In the genomic region with DNA sequence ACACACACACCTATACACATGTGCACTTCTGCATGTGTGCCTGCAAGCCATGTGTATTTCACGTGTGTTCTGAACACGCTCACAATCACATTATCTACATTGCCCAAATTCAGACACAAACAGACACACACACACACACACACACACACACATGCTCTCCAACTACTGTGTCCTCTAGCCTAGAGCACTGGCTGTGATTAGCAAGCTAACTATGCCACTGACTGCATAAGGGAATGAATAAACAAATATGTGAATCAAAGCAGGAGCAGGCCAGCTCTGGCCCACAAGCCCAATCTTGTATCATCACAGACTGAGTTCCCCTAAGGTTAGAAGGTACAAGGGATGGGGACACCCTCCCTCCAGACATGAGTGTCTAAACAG, we compare ENCODE assay signal across 11 mouse cellular contexts.
A peak's percentile ranks its signal among the peaks of the same experiment; 100 is the strongest.
DNase-seq lines count a peak whose midpoint lies in the region; ATAC-seq lines count a peak whose summit lies in the region.
"Had no signal": no experiment of that assay in that cellular context is flagged by ENCODE, and none has a peak within 500 bp of the region (broad histone marks: within the 10 kb centered on the region; RNA-seq: fewer than 3 reads in every experiment).

No protein-coding gene starts in this region.

- no peak; the same call in 1 of the 2 replicates for ATAC-seq in neural tube, embryonic 12.5 days (ENCODE audit: low FRiP score, low read depth)
- ATAC-seq in limb, embryonic 15.5 days (ENCODE audit: insufficient number of reproducible peaks, low FRiP score, low TSS enrichment, low read depth): no peak
- ATAC-seq in neural tube, embryonic 15.5 days (ENCODE audit: low FRiP score): peak; percentile 42
- no peak for ATAC-seq in activated CD4-positive, CD25-positive, alpha-beta regulatory T cell, adult 4 months
- ATAC-seq: CD4-positive, CD25-positive, alpha-beta regulatory T cell, adult 4 months had no signal

- 0 out of 2 replicates have a peak overlapping the region, but pooled peaks have one; percentile 15 for H3K27ac ChIP-seq in neural tube, embryonic 12.5 days
- H3K27ac ChIP-seq in hindbrain, embryonic 10.5 days: peak overlapping the region; percentile 60
- H3K27ac ChIP-seq in limb, embryonic 15.5 days: peak overlapping the region; percentile 77
- H3K27ac ChIP-seq in neural tube, embryonic 15.5 days (replicated peaks): peak overlapping the region; percentile 77
- H3K27ac ChIP-seq: limb, embryonic 13.5 days had no signal

- H3K4me2 ChIP-seq in neural tube, embryonic 12.5 days (replicated peaks): no peak overlapping the region
- H3K4me2 ChIP-seq in limb, embryonic 15.5 days: peak overlapping the region; percentile 14; the same call in 1 of the 2 replicates
- H3K4me2 ChIP-seq in neural tube, embryonic 15.5 days: peak overlapping the region; percentile 28; the same call in 1 of the 2 replicates
- H3K4me2 ChIP-seq: limb, embryonic 13.5 days; lung, embryonic 14.5 days had no signal

- WGBS in neural tube, embryonic 12.5 days: 94% methylated on average over 2 of the region's 2 CpGs
- WGBS in hindbrain, embryonic 10.5 days: 98% methylated on average over 2 of the region's 2 CpGs
- 63% methylated on average over 2 of the region's 2 CpGs for WGBS in limb, embryonic 15.5 days
- 71% methylated on average over 2 of the region's 2 CpGs for WGBS in neural tube, embryonic 15.5 days

- H3K9me3 ChIP-seq in neural tube, embryonic 12.5 days: no peaks in the 10 kb centered on the region
- no peaks in the 10 kb centered on the region for H3K9me3 ChIP-seq in hindbrain, embryonic 10.5 days
- no peaks in the 10 kb centered on the region for H3K9me3 ChIP-seq in limb, embryonic 15.5 days
- H3K9me3 ChIP-seq in neural tube, embryonic 15.5 days (replicated peaks): no peaks in the 10 kb centered on the region
- H3K9me3 ChIP-seq: limb, embryonic 13.5 days had no signal

- H3K27me3 ChIP-seq in neural tube, embryonic 12.5 days (replicated peaks): no peaks in the 10 kb centered on the region
- no peaks in the 10 kb centered on the region for H3K27me3 ChIP-seq in hindbrain, embryonic 10.5 days (ENCODE audit: insufficient read depth, poor library complexity, severe bottlenecking)
- no peaks in the 10 kb centered on the region for H3K27me3 ChIP-seq in limb, embryonic 15.5 days
- H3K27me3 ChIP-seq in neural tube, embryonic 15.5 days (replicated peaks): no peaks in the 10 kb centered on the region
- H3K27me3 ChIP-seq: limb, embryonic 13.5 days had no signal

- H3K9ac ChIP-seq in neural tube, embryonic 12.5 days: no peak overlapping the region
- H3K9ac ChIP-seq in limb, embryonic 15.5 days: no peak overlapping the region
- H3K9ac ChIP-seq in neural tube, embryonic 15.5 days (replicated peaks): no peak overlapping the region
- H3K9ac ChIP-seq: limb, embryonic 13.5 days; lung, embryonic 14.5 days had no signal

- H3K4me3 ChIP-seq in neural tube, embryonic 12.5 days: no peak overlapping the region
- no peak overlapping the region for H3K4me3 ChIP-seq in hindbrain, embryonic 10.5 days
- no peak overlapping the region for H3K4me3 ChIP-seq in limb, embryonic 15.5 days
- H3K4me3 ChIP-seq in neural tube, embryonic 15.5 days (replicated peaks): no peak overlapping the region
- H3K4me3 ChIP-seq: limb, embryonic 13.5 days had no signal

- no peak for DNase-seq in neural tube, embryonic 10.5 days (ENCODE audit: extremely low spot score, low spot score)
- no peak for DNase-seq in hindbrain, embryonic 10.5 days (ENCODE audit: low spot score)
- no peak for DNase-seq in kidney, postnatal 10 days
- no peak for DNase-seq in gastrocnemius, adult 8-10 months (ENCODE audit: low spot score in 2 of 2)
- DNase-seq: lung, embryonic 14.5 days had no signal

- H3K36me3 ChIP-seq in neural tube, embryonic 12.5 days: no peaks in the 10 kb centered on the region
- H3K36me3 ChIP-seq in hindbrain, embryonic 10.5 days: peaks cover 21% of the 10 kb centered on the region
- no peaks in the 10 kb centered on the region for H3K36me3 ChIP-seq in limb, embryonic 15.5 days
- H3K36me3 ChIP-seq in neural tube, embryonic 15.5 days: no peaks in the 10 kb centered on the region

- H3K4me1 ChIP-seq in neural tube, embryonic 12.5 days: peaks cover 36% of the 10 kb centered on the region
- peaks cover 42% of the 10 kb centered on the region for H3K4me1 ChIP-seq in hindbrain, embryonic 10.5 days (replicated peaks)
- H3K4me1 ChIP-seq in limb, embryonic 15.5 days: peaks cover 40% of the 10 kb centered on the region
- peaks cover 31% of the 10 kb centered on the region for H3K4me1 ChIP-seq in neural tube, embryonic 15.5 days

Comparison
In these comparisons a context has a peak if more than half of its experiments do, and no peak if none do; other contexts are left out.
1. H3K27ac ChIP-seq: peak in every context shown above with its lines; median percentile 77 in limb, embryonic 15.5 days; 77 in neural tube, embryonic 15.5 days; 60 in hindbrain, embryonic 10.5 days; 15 in neural tube, embryonic 12.5 days.